Mouse (Mus musculus): Measurements from ENCODE around the gene Ctdnep1.
"Not testable (repeated sequence)": the region's sequence is repeated elsewhere in the genome, so short reads cannot be mapped to it uniquely, and the experiment has no call there.

Ctdnep1 gene

DNA sequence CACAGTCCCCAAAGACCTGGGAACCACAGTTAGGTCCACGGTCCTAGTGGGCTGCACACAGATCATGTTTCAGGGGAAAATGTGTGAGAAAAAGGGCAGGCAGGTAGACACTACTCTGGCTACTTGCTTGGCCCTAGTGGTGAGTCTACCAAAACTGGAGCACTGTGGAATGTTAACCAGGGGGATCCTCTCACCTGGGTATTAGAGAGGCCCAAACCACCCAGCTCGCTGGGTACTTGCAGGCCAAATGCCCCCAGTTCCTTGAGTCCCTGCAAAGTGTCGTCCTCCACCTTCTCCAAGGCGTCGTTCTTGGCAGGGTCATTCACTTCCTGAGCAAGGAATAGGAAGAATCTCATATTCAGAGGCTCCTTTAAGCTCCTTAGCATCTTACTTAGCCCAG lies 33.1 kb downstream of the Ctdnep1 start:
- no peak for DNase-seq

DNA sequence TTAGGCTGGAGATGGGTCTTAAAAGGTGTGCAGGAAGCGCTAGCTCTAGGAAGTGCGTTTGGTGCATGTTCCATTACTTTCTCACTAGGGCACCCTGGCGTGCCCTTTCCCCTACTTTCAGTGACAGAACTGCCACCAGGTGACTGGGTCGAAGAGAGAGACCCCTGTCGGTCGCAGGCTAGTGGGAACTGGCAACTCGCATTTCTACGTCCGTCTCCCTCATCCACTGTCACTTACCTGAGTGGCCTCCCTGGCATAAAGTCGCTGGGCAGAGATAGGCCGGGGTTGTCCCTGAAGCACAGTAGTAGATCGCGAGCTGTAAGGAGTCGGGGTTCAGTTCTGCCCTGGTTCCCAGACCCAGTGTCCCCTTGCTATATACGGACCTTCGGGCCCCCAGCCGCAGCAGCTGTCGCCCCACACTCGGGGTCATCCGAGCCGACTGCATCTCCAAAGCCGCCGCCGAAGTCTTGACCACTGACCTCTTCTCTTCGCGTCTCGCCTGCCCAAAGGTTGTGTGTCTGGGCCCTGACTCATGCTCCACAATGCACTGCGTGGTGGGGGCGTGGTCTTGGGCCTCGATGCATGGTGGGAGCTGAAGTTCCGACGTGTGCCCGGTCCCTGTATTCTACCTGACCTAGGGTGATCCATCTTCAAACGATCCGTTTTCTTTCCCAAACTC lies 34.1 kb downstream of the Ctdnep1 start, which contains the start of gene Acadvl:
Acadvl (minus strand) TSS at position 532 of the 679 bp plus-strand sequence.
- DNase-seq = peak; percentile 92 to 95

DNA sequence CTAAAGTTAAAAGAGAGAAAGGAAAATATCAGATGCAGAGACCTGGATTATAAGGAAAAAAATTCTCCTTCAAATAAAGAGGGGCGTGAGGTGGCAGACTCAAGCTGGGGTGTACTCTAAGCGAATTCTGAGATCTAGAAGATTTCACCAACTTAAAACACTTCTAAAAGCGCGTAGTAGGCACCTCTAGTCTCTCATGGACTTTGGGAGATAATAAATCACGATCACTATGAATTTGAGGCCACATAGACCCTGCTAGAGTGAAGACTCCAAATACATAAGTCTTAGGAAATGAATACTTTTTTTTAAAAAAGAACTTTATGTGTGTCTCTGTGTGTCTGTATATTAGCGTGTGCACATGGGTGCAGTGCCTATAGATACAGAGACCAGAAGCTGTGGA lies 34.7 kb downstream of the Ctdnep1 start:
- DNase-seq = no peak

DNA sequence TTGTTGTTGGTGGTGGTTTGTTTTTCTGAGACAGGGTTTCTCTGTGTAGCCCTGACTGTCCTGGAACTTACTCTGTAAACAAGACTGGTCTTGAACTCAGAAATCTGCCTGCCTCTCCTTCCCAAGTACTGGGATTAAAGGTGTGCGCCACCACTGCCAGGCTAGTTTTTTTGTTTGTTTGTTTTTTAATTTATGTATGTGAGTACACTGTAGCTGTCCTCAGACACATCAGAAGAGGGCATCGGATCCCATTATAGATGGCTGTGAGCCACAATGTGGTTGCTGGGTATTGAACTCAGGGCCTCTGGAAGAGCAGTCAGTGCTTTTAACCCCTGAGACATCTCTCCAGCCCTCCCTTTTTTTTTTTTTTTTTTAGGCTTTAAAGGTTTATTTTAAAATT lies 35.2 kb downstream of the Ctdnep1 start:
- not testable (repeated sequence) for DNase-seq

DNA sequence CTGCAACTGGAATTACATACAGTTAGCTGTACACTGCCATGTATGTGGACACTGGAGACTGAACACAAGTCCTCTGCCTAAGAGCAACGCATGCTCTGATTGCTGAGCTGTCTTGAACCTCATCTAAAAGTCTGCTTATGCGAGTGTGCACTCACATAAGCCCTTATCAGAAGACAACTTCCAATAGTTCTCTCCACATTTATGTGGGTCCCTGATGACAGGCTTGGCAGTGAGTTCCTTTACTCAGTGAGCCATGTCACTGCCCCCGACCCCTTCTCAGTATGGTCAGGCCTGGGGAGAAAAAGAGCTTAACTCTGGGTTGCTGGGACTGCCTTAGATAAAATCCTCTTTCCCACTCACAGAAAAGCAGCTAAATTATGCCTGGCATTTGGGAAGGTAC lies 35.7 kb downstream of the Ctdnep1 start, which contains the start of gene Dlg4:
Dlg4 (plus strand) TSS at position 274 of the 400 bp plus-strand sequence.
- no peak for DNase-seq

DNA sequence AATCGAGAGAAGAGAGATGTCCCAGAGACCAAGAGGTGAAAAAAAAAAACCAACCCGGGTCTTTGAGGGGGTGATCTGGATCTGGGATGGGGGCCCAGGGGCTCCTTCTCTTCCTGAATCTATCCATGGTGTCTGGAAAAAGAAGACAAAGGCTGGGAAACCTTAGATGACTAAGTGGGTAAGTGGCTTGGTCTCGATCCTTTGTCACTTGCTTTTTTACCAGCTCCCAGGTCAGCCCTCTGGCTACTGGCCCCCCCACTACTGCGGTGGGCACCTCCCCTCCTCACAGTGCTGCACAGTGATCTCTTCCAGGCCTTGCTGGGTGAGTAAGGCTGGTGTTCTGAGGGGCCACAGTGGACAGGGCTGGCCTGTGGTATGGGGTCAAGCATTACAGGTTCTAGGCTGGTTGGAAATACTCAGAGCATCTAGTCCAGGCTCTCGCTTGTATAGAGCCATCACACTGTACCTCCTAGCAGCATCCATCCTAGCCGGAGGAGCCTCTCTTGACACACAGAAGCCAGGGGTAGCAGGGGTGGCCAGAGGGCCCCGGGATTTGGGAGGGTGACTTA lies 36.3 kb downstream of the Ctdnep1 start:
- DNase-seq = no peak

DNA sequence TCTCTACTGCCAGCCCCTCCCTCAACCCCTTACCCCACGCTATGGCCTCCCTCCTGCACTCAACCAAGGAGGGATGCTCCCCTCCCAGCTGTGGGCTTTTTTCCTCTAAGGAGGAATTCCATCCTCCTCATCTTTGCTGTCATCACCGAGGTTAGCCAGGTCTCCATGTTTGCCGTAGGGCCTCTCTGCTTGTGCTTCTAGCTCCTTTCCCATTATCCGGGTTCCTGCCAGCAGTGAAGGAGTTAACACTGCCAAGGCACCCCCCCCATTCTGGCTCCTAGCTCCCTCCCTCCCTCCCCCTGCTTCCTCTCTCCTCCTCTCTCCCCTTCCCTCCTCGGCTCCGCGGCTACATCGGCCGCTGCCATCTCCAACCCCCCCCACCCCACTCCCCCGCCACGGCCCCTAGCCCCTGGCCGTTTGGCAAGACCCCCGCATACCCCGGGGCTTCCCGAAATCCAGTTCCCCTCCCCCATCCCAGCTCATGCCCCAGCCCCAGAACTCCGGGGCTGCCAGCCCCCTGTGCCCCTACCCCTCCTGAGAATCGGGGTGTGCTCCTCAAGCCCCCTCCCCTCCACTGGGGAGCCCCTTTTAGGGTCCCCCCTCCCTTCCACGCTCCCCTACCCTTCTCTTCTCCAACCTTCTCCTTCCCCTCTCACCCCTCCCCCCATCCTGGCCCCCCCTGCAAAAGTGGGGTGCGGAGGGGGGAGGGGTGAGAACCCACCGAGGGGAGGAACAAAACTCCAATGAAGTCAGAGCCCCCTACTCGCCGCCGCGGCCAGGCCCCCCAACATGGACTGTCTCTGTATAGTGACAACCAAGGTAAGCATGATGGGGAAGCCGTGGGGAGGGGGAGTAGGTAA lies 37.4 kb downstream of the Ctdnep1 start:
- peak; percentile 78 to 80 for DNase-seq

DNA sequence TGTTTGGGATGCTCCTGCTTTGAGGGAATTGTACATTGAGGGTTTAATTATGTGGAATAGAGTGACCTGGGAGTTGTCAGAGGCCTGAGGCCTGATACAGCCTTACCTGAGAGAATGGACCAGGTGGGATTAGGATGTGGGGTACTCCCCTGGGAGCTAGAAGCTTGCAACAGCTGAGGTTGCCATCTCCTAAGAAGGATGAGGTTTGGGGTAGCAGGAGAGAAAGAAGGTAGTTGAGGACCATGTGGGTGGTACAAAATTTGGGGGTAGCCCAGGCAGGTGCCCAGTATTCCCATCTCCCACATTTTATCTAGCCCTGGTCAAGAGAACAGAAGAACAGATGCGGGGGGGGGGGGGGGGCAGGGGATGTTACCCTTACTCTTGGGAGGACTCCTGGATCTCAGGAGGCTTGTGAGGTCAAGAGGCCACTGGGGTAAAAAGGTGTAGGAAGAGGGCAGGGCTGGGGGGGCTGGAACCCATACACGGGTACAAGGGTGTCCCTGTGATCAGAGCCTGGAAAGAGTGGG lies 38.6 kb downstream of the Ctdnep1 start:
- no peak for DNase-seq

DNA sequence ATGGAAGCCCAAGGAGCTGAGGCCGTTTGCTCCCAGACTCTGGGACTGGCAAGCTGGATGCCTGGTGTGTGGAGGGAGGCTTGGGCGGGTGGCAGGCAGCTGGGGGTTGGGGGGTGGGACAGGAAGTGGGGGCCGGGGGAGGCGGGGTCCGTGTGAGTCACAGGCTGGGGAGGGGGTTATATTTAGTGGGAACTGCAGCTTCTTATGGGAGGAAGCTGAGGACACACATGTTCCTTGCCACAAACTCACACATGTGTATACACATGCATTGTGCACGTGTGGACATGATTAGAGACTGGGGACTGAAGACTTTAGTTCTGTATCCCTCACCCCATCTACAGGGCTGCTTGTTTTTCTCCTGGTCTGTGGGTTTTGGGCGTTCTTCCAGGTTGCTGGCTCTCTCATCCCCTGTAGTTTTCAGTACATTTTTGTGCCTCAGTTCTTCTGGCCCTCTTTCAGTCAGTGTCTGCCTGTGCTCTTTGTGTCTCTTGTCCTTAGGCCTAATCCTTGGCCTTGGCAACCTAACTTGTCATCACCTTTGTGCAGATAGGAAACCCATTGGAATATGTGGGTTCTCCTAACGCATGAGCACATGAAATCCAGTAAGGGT lies 39.2 kb downstream of the Ctdnep1 start:
- peak in 1 of 2 experiments; percentile 50 for DNase-seq

DNA sequence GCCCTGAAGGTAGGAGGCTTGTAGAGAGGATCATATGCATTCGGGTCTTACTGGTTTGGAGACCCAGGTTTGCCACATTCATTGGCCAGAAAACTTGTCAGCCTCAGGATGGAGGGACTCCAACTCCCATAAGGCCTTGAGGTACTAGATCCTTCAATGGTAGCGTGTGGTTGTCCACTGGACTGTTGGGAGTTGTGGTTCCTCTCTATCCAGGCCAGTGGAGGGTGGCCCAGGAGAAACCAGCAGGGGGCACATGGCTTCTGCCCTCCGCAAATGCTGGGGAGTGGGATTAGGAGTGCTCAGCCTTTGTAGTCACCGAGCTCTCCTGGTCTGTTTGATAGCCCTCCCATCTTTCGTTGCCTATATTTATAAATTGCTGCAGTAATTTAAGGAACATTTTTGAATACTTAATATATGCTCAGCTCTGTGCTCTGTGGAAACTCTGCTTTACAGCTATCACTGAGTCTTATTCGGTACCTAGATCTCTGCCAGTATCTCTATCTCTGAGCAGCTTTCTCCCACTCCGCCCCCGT lies 39.8 kb downstream of the Ctdnep1 start:
- DNase-seq = peak; percentile 80 to 82

DNA sequence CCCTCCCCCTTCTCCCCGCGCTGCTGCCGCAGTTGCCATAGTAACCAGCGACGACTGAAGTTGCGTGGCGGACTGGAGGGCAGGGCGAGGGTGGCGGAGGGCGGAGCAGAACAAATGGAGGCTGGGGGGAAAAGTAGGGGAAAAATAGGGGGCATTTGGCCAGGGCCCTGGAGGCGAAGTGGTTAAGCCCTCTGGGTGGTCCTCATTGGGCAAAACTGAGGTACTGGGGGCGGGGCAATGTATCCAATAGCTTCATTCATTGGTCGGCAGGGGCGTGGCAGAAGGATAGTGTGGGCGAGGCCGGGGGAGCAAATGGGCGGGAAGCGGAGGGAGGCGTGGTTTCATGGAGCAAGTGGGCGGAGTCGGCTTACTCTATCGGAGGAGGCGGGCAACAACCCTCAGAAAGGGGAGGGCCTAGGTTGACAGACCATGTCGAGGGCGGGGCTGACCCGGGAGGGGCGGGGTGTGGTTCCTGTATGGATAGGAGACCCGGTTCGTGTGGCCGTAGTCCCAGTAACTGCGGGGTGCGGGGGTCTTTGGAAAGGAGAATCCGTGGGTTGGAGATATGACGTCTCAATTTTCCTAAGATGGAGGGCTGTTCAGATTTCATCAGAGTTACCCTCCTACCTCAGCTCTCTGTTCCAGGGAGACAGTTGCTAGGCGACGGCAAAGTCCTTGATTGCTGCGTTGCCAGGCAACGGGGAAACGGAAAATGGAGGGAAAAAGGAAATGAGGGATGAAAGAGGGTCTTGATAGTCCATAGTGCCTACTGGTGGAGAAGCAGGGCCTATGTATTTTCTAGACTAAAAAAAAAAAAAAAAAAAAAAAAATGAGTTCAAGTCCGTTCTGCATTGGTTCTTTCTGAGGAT lies 40.5 kb downstream of the Ctdnep1 start:
- peak; percentile 96 to 98 for DNase-seq

DNA sequence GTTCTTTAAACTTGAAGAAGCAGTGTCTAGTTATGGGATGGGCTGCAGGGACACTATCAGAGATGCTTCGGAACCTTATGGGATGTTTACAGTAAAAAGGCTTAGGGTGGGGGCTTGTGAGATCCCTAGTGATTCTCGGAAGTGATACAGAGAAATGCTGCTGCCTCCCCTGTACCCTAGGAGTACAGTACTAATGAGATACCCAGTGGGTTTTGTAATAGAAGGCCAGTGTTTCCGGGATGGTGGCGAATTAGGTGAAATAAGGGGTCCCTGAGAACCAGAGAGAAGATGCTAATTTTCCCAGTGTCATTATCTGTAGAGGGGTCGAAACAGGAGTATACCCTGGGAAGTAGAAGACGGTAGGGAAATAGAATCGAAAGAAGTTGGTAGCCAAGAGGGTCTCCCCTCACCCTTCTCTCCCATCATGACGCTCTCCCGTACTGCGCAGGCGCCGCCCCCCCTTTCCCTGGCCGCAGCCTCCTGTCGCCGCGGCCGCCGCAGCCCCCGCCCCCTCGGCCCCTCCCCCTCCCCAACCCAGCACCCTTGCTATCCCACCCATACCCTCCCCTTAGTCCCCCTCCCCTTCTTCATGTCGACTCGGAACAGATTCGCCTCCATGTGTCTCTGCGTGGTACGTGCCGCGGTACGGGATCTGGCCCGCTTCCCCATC lies 42.7 kb downstream of the Ctdnep1 start:
- DNase-seq = peak in 1 of 2 experiments; percentile 56

DNA sequence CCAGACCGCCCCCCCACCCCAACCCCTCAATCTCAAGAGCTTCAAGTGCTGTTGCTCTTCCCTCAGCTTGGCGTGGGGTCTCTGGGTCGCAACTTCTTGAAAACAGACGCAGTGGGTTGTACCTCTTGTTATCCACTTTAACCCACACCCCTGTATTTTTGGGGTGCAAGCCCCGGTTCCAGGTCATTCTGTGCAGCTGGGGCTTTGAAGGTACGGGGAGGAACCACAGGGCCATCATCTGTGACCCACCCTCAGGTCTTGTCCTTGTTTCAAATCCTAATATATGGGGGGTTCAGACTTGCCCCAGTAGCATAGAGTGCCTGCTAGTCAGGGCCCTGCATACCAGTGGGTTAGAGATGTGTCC lies 43.2 kb downstream of the Ctdnep1 start:
- DNase-seq = no peak

DNA sequence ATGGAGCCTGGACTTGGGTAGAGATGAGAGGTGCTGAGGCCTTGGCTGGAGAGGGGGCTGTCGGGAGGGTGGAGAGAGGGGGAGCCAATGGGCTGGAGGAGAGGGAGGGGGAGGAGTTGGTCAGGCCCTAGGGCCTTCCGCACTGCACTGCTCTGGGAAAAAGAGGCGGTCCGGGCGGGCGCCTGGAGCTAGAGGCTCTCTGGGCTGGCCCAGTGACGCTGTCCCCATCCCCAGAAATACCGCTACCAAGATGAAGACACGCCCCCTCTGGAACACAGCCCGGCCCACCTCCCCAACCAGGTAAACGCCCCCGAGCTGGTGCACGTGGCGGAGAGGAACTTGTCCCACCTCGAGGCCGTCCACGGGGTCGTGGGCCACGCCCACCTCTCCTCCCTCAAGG lies 45.7 kb downstream of the Ctdnep1 start:
- DNase-seq = peak; percentile 58 to 60

DNA sequence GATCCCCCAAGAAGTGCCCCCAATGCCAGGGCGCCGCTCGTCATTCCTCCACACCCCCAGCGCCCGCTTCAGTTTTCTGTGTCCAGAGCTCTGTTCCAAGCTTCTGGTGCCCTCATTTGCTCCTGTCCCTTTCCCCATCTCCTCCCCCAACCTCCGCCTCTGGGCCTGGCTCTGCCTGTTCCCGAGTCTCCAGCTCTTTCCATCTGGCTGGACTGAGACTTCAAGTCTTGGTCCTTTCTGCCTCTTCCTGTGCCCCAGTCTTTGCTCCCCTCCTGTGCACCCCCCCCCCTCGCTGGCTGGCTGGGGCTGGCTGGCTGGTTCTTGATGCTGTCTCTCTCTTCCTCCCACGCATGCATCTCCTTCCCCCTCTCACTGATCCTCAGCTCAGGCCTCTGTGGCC lies 46.4 kb downstream of the Ctdnep1 start:
- DNase-seq = peak; percentile 68 to 77

DNA sequence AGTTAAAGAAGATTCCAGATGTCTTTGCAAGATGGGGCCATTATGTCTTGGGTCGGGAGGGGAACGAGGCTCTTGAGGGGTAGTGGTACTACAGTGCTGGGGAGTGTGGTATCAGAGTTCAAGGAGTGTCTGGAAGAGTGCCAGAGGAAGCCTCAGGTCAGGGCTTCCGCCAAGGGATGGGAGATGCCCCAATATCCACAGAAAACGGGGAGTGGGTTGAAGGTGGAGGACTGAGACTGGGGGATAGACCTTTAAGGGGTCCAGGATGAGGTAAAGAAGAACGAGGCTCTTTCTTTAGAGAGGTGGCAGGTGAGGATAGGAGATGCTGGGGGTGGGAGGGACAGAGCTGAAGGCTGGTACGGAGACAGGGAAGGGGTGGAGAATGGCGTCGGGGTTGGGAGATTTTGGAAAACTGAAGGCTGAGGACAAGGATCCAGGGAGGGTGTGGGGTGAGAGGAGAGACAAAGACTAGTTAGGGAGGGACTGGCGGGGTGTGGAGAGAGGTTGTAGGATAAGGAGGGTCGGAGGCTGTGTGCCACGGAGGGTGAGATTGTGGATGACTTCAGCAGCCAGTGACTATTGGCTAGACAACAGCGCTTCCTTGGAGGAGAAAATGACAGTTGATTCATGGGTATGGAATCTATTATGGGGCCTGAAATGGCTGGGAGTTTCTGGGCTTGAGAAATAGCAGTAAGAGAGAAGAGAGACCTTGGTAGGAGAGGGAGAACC lies 47.6 kb downstream of the Ctdnep1 start:
- peak in 1 of 2 experiments; percentile 42 for DNase-seq

DNA sequence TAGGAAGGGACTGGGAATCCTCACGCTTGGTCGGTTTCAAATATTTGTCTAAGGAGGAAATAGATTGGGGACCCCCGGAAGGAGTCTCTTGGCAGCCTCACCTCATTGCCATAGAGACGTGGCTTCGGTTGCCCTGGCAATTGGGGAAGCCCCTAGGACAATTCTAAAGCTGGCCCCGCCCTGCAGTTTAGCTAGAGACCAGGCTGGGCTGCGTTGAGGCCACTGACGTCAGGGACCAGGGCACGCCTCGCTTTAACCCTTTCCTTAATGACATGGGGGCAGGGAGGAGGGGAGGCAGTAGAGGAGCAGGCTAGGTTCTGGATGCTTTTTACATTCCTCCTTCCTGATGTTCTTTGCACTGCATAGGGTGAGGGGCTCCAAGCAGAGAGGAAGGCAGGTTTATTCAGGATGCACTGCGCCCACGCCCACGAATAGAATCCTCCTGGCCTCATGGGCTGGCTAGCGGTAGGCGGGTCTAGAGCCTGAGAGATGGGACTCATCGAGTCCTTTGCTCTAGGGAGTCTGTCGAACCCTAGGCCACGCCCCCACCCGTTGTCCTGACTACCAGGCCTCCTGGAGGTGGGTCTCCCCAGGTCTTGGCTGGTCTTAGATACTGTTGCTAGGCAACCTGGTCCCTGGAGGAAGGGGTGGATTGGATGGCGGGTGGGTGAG lies 48.3 kb downstream of the Ctdnep1 start:
- peak; percentile 66 to 78 for DNase-seq

DNA sequence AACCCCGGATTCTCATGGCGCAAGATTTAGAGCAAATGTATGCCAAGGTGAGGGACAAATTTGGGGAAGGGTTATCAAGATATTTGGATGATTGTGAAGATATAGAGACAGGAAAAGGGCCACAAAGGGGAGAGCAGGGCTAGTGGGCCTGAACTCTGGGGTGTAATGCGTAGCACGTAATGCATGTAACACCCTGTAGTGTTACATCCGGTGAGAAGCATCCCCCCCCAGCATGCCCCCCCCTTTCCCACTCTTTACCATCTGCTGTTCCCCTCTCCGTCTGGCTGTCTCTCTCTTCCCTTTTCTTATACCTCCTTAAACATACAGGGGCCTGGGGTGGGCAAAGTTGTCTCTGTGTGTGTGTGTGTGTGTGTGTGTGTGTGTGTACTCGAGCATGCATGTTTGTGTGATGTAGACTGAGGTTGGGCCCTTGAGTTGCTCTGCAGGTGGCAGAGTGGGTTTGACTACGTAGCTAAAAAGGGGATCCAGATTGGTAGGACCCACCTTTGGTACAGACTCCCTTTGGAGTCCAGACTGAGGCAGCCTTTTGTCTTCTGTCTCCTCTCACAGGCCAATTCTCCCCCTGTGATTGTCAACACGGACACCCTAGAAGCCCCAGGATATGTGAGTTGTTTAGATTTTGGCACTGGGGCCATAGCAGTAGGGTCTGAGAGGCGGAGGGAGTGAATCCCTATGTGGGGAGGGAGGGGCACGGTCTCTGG lies 49.0 kb downstream of the Ctdnep1 start:
- DNase-seq = no peak
